Mouse (Mus musculus) lung, adult 2 months (tissue): ENCODE results near the gene Scn8a.

Experiments used
- CTCF ChIP-seq: fragments of 200-500 bp; IDR thresholded peaks from 2 replicates; pipeline ENCODE4 v1.5.1; 2011; ENCODE audit warnings: mild to moderate bottlenecking, low read length, control low read depth; ENCODE audit not compliant: insufficient read depth
- POLR2A ChIP-seq: fragments of 200-500 bp; IDR thresholded peaks from 2 replicates; pipeline ENCODE4 v1.6.1; 2011; ENCODE audit warnings: low read depth, mild to moderate bottlenecking, control low read depth, low read length, borderline replicate concordance; ENCODE audit errors: extremely low read depth

DNA sequence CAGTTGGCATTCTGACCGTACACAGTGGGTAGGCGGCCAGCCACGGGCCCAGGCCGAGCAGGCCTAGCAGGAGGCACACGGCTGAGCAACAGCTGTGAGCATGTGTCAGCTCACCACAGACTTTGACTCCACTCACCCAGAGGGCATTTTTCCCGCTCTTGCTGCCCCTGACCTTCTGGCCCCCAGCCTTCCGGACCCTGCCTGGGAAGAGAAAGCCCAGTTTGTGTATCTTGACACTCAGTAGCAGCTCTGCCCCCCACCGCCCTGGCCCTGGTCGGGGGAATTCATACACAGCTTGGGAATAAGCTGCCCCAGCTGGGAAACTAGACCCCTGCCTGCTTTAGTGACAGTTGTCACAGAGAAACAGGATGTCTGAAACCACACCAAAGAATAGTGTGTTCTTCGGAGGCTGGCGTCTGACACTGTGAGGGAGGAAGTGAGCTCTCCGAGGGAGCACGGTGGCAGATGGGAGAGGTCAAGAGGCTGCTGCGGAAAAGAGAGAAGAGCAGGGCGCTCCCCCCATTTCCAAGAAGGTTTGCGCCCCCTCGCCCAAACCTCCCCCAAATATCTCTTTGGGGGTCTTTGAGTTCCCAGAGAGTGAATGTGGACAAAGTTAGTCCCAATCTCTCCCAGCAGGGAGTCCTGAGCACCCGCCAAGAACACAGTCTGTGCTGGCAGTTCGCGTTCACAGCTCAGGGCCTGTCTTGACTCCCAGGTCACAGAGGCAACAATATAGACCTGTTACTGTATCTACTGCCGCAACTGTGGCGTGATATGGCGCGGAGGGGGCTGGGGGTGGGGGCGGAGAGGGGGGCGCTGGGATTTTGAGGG lies 24.4 kb upstream of the Scn8a start:
- TF ChIP-seq POLR2A = no peak
- TF ChIP-seq CTCF = no peak
